Mouse (Mus musculus): Measurements from ENCODE around the gene Prkrip1.
"Not testable (repeated sequence)": the region's sequence is repeated elsewhere in the genome, so short reads cannot be mapped to it uniquely, and the experiment has no call there.

Gene Prkrip1

GRCm38 (mm10) chr5:136211341-136212102 lies 12.8 kb upstream of the Prkrip1 start:
- not testable (repeated sequence) for DNase-seq

GRCm38 (mm10) chr5:136210549-136210948 lies 11.8 kb upstream of the Prkrip1 start:
- no peak for DNase-seq

GRCm38 (mm10) chr5:136201832-136202231 lies 3.1 kb upstream of the Prkrip1 start:
- DNase-seq: peak; percentile 50

GRCm38 (mm10) chr5:136199526-136199925 lies 763 bp upstream of the Prkrip1 start:
- peak; percentile 29 for DNase-seq

- DNase-seq: no peak
Measured at GRCm38 (mm10) chr5:136191870-136192269, 6.9 kb downstream of the Prkrip1 start.

GRCm38 (mm10) chr5:136186723-136187122 lies 12.0 kb downstream of the Prkrip1 start:
- DNase-seq: peak; percentile 19

- no peak for DNase-seq
Measured at GRCm38 (mm10) chr5:136183766-136184165, 15.0 kb downstream of the Prkrip1 start.

GRCm38 (mm10) chr5:136182830-136183229 lies 15.9 kb downstream of the Prkrip1 start:
- no peak for DNase-seq

- DNase-seq: no peak
Measured at GRCm38 (mm10) chr5:136182049-136182448, 16.7 kb downstream of the Prkrip1 start.

GRCm38 (mm10) chr5:136181197-136181596 lies 17.6 kb downstream of the Prkrip1 start:
- DNase-seq: no peak

GRCm38 (mm10) chr5:136179594-136179993 lies 19.2 kb downstream of the Prkrip1 start:
- DNase-seq: no peak

GRCm38 (mm10) chr5:136173606-136174463 lies 24.9 kb downstream of the Prkrip1 start:
- peak; percentile 76 for DNase-seq

- DNase-seq: no peak
Measured at GRCm38 (mm10) chr5:136172939-136173338, 25.8 kb downstream of the Prkrip1 start.

GRCm38 (mm10) chr5:136171363-136172341 lies 27.1 kb downstream of the Prkrip1 start:
- DNase-seq: peak; percentile 19

- DNase-seq: peak; percentile 70
Measured at GRCm38 (mm10) chr5:136170512-136171362, 28.0 kb downstream of the Prkrip1 start, which contains the start of gene Orai2. TSS of gene Orai2 (minus strand) at chr5:136170713.

- peak; percentile 23 for DNase-seq
Measured at GRCm38 (mm10) chr5:136169626-136170511, 28.9 kb downstream of the Prkrip1 start.

- DNase-seq: no peak
Measured at GRCm38 (mm10) chr5:136168071-136168470, 30.7 kb downstream of the Prkrip1 start.

- DNase-seq: no peak
Measured at GRCm38 (mm10) chr5:136167296-136167695, 31.5 kb downstream of the Prkrip1 start.

- DNase-seq: no peak
Measured at GRCm38 (mm10) chr5:136165246-136165645, 33.5 kb downstream of the Prkrip1 start.

GRCm38 (mm10) chr5:136163807-136164474 lies 34.8 kb downstream of the Prkrip1 start:
- no peak for DNase-seq
